Mouse (Mus musculus) heart, embryonic 13.5 days (tissue): Measurements from ENCODE around the gene Crtc3. TPM values are rescaled to one million over a fixed set of nuclear protein-coding genes. Genes with fewer than 3 reads are reported as not detected.

ENCODE experiments used
- ATAC-seq: fragments of 200-750 bp; cut with Nextera tagmentation; 2 replicates; pipeline ENCODE4 v1.8.0; 2017; ENCODE audit warnings: moderate TSS enrichment; ENCODE audit not compliant: insufficient number of reproducible peaks, low FRiP score, low TSS enrichment; ENCODE audit errors: extremely low read depth
- H3K27ac ChIP-seq: fragments of 300-500 bp; sonication (generic); replicated peaks from 2 replicates; pipeline ENCODE4 v1.5.1; 2015; ENCODE audit warnings: moderate library complexity, mild to moderate bottlenecking, inconsistent platforms
- H3K27me3 ChIP-seq: fragments of 300-500 bp; sonication (generic); replicated peaks from 2 replicates; pipeline ENCODE4 v1.6.1; 2015; ENCODE audit warnings: mild to moderate bottlenecking, inconsistent platforms
- H3K36me3 ChIP-seq: fragments of 300-500 bp; sonication (generic); 2 replicates; pipeline ENCODE4 v1.6.1; 2015; ENCODE audit warnings: mild to moderate bottlenecking, inconsistent platforms
- H3K4me1 ChIP-seq: fragments of 300-500 bp; sonication (generic); 2 replicates; pipeline ENCODE4 v1.6.1; 2015; ENCODE audit warnings: inconsistent platforms
- H3K4me2 ChIP-seq: fragments of 300-500 bp; sonication (generic); 2 replicates; pipeline ENCODE4 v1.6.1; 2015; ENCODE audit warnings: inconsistent platforms, mild to moderate bottlenecking, moderate library complexity
- H3K4me3 ChIP-seq: fragments of 300-500 bp; sonication (generic); 2 replicates; pipeline ENCODE4 v1.5.1; 2015; ENCODE audit warnings: moderate library complexity, mild to moderate bottlenecking, inconsistent platforms
- H3K9ac ChIP-seq: fragments of 300-500 bp; sonication (generic); 2 replicates; pipeline ENCODE4 v1.6.1; 2015; ENCODE audit warnings: inconsistent platforms, mild to moderate bottlenecking, moderate library complexity
- H3K9me3 ChIP-seq: fragments of 300-500 bp; sonication (generic); 2 replicates; pipeline ENCODE4 v1.6.1; 2016; ENCODE audit warnings: inconsistent platforms
- WGBS: fragments of 180-500 bp; shearing (Covaris S2); methylation state at CpG from one replicate; pipeline ENCODE4 v1.1.7; 2015; ENCODE audit warnings: mixed read lengths; 5-methylcytosine and 5-hydroxymethylcytosine counted together
- polyA plus RNA-seq: library from polyadenylated mRNA; unstranded; fragments of >200 nt; fragmentation: Nextera tagmentation; extraction: Ambion mirVana; gene quantifications from 2 replicates; pipeline ENCODE4 v1.2.1, GENCODE M21; 2015

Gene Crtc3
- polyA plus RNA-seq, 1 experiment from 2014 or later, result 16.6 TPM

- 58% methylated on average over 3 of the region's 3 CpGs for WGBS
Observed at GRCm38 (mm10) chr7:80576626-80577025, 112.1 kb downstream of the Crtc3 start.

GRCm38 (mm10) chr7:80575750-80576149 is 112.9 kb downstream of the Crtc3 start:
- H3K4me2 ChIP-seq, result no peak overlapping the region
- ATAC-seq, result no peak

More at GRCm38 (mm10) chr7:80576626-80577025, 112.1 kb downstream of the Crtc3 start:
- peaks cover 9% of the 10 kb centered on the region; the same call in 1 of the 2 replicates for H3K27me3 ChIP-seq
- H3K27ac ChIP-seq, result no peak overlapping the region
- H3K4me1 ChIP-seq, result peaks cover 14% of the 10 kb centered on the region; the same call in 1 of the 2 replicates
- no peak for ATAC-seq
- H3K4me2 ChIP-seq, result no peak overlapping the region
- H3K36me3 ChIP-seq, result no peaks in the 10 kb centered on the region
- H3K9ac ChIP-seq, result no peak overlapping the region
- no peak overlapping the region for H3K4me3 ChIP-seq
- no peaks in the 10 kb centered on the region for H3K9me3 ChIP-seq

GRCm38 (mm10) chr7:80573076-80573475 is 115.6 kb downstream of the Crtc3 start:
- no peak overlapping the region for H3K4me2 ChIP-seq
- H3K9me3 ChIP-seq, result no peaks in the 10 kb centered on the region
- no peak overlapping the region for H3K27ac ChIP-seq
- WGBS, result 65% methylated on average over 3 of the region's 3 CpGs
- H3K36me3 ChIP-seq, result no peaks in the 10 kb centered on the region
- 0 out of 2 replicates have a peak, but pooled peaks cover 7% of the 10 kb centered on the region for H3K4me1 ChIP-seq
- peaks cover 7% of the 10 kb centered on the region; the same call in 1 of the 2 replicates for H3K27me3 ChIP-seq
- no peak overlapping the region for H3K9ac ChIP-seq
- no peak for ATAC-seq
- no peak overlapping the region for H3K4me3 ChIP-seq

More at GRCm38 (mm10) chr7:80575750-80576149, 112.9 kb downstream of the Crtc3 start:
- H3K27ac ChIP-seq, result no peak overlapping the region
- H3K9ac ChIP-seq, result no peak overlapping the region
- peaks cover 7% of the 10 kb centered on the region; the same call in 1 of the 2 replicates for H3K27me3 ChIP-seq
- no peak overlapping the region for H3K4me3 ChIP-seq
- 52% methylated on average over 9 of the region's 9 CpGs for whole genome bisulfite sequencing
- no peaks in the 10 kb centered on the region for H3K36me3 ChIP-seq
- peaks cover 13% of the 10 kb centered on the region; the same call in 1 of the 2 replicates for H3K4me1 ChIP-seq
- H3K9me3 ChIP-seq, result no peaks in the 10 kb centered on the region

GRCm38 (mm10) chr7:80567982-80568381 is 120.7 kb downstream of the Crtc3 start:
- Histone ChIP-seq H3K27me3 (peaks cover 7% of the 10 kb centered on the region; the same call in 1 of the 2 replicates), H3K4me2 (no peak overlapping the region), H3K9me3 (no peaks in the 10 kb centered on the region), H3K9ac (no peak overlapping the region), H3K4me3 (no peak overlapping the region), H3K4me1 (no peaks in the 10 kb centered on the region), H3K27ac (no peak overlapping the region), H3K36me3 (no peaks in the 10 kb centered on the region)
- 79% methylated on average over 8 of the region's 8 CpGs for WGBS
- ATAC-seq, result no peak

- Histone ChIP-seq H3K27me3 (no peaks in the 10 kb centered on the region), H3K4me1 (peaks cover 5% of the 10 kb centered on the region), H3K4me2 (no peak overlapping the region), H3K36me3 (no peaks in the 10 kb centered on the region), H3K9me3 (no peaks in the 10 kb centered on the region), H3K9ac (no peak overlapping the region), H3K4me3 (no peak overlapping the region), H3K27ac (no peak overlapping the region)
- 71% methylated on average over 5 of the region's 5 CpGs for WGBS
- no peak for ATAC-seq
Observed at GRCm38 (mm10) chr7:80561931-80562330, 126.7 kb downstream of the Crtc3 start.

GRCm38 (mm10) chr7:80561271-80561670 is 127.4 kb downstream of the Crtc3 start:
- Histone ChIP-seq H3K4me2 (no peak overlapping the region), H3K4me1 (peaks cover 12% of the 10 kb centered on the region), H3K36me3 (no peaks in the 10 kb centered on the region), H3K9me3 (no peaks in the 10 kb centered on the region), H3K27me3 (no peaks in the 10 kb centered on the region), H3K9ac (no peak overlapping the region), H3K4me3 (no peak overlapping the region), H3K27ac (no peak overlapping the region)
- ATAC-seq, result no peak
- 71% methylated on average over 9 of the region's 9 CpGs for WGBS

- H3K27me3 ChIP-seq, result no peaks in the 10 kb centered on the region
- no peak overlapping the region for H3K4me3 ChIP-seq
- no peaks in the 10 kb centered on the region for H3K9me3 ChIP-seq
- WGBS, result 61% methylated on average over 5 of the region's 5 CpGs
- ATAC-seq, result no peak
- no peaks in the 10 kb centered on the region for H3K36me3 ChIP-seq
- H3K4me1 ChIP-seq, result peaks cover 35% of the 10 kb centered on the region
- H3K9ac ChIP-seq, result no peak overlapping the region
- H3K27ac ChIP-seq, result no peak overlapping the region
- no peak overlapping the region for H3K4me2 ChIP-seq
Observed at GRCm38 (mm10) chr7:80558572-80558971, 130.1 kb downstream of the Crtc3 start.

GRCm38 (mm10) chr7:80558101-80558500 is 130.6 kb downstream of the Crtc3 start:
- H3K4me1 ChIP-seq, result peaks cover 35% of the 10 kb centered on the region

GRCm38 (mm10) chr7:80557161-80557560 is 131.5 kb downstream of the Crtc3 start:
- 68% methylated on average over 4 of the region's 4 CpGs for WGBS
- Histone ChIP-seq H3K9me3 (no peaks in the 10 kb centered on the region), H3K27me3 (no peaks in the 10 kb centered on the region), H3K4me1 (peaks cover 35% of the 10 kb centered on the region), H3K9ac (no peak overlapping the region), H3K36me3 (no peaks in the 10 kb centered on the region), H3K27ac (no peak overlapping the region; the same call in 1 of the 2 replicates), H3K4me2 (no peak overlapping the region), H3K4me3 (no peak overlapping the region)
- ATAC-seq, result no peak

More at GRCm38 (mm10) chr7:80558101-80558500, 130.6 kb downstream of the Crtc3 start:
- ATAC-seq, result no peak
- H3K36me3 ChIP-seq, result no peaks in the 10 kb centered on the region
- H3K27ac ChIP-seq, result no peak overlapping the region
- H3K4me3 ChIP-seq, result no peak overlapping the region
- H3K27me3 ChIP-seq, result no peaks in the 10 kb centered on the region
- H3K9me3 ChIP-seq, result no peaks in the 10 kb centered on the region
- 50% methylated on average over 8 of the region's 8 CpGs for WGBS
- H3K9ac ChIP-seq, result no peak overlapping the region
- no peak overlapping the region for H3K4me2 ChIP-seq

- no peak overlapping the region for H3K4me3 ChIP-seq
- H3K4me2 ChIP-seq, result no peak overlapping the region
- H3K27me3 ChIP-seq, result no peaks in the 10 kb centered on the region
- no peak for ATAC-seq
- peak overlapping the region; percentile 55 for H3K27ac ChIP-seq
- H3K36me3 ChIP-seq, result no peaks in the 10 kb centered on the region
- 46% methylated on average over 3 of the region's 3 CpGs for WGBS
- H3K9ac ChIP-seq, result no peak overlapping the region
- peaks cover 35% of the 10 kb centered on the region for H3K4me1 ChIP-seq
- no peaks in the 10 kb centered on the region for H3K9me3 ChIP-seq
Observed at GRCm38 (mm10) chr7:80556166-80556565, 132.5 kb downstream of the Crtc3 start.

- ATAC-seq, result no peak
- Histone ChIP-seq H3K9ac (peak overlapping the region; percentile 56; the same call in 1 of the 2 replicates), H3K27me3 (no peaks in the 10 kb centered on the region), H3K4me2 (0 out of 2 replicates have a peak overlapping the region, but pooled peaks have one; percentile 18), H3K27ac (peak overlapping the region; percentile 81), H3K36me3 (no peaks in the 10 kb centered on the region), H3K4me3 (no peak overlapping the region), H3K9me3 (no peaks in the 10 kb centered on the region), H3K4me1 (peaks cover 35% of the 10 kb centered on the region)
- 68% methylated on average over 3 of the region's 3 CpGs for WGBS
Observed at GRCm38 (mm10) chr7:80555146-80555545, 133.5 kb downstream of the Crtc3 start.
